Mouse (Mus musculus): ENCODE measurements around the gene Dynlrb2.

- TF ChIP-seq CTCF (IDR thresholded peaks at IDR 0.05; ENCODE audit: borderline replicate concordance, extremely low read depth, insufficient read depth, insufficient read length), result no peak
- no peak for TF ChIP-seq POLR2A (IDR thresholded peaks at IDR 0.05; ENCODE audit: borderline replicate concordance, extremely low read depth, insufficient read depth, insufficient read length, poor library complexity, severe bottlenecking)
These were observed 4.5 kb downstream of the Dynlrb2 start for GRCm38 (mm10) chr8:116509247-116509646.
